Mouse (Mus musculus): ENCODE results near the gene Tpp1. TPM values are rescaled to one million over a fixed set of nuclear protein-coding genes. Genes with fewer than 3 reads are reported as not detected.
A peak's percentile ranks its signal among the peaks of the same experiment; 100 is the strongest.
"Not testable (repeated sequence)": the region's sequence is repeated elsewhere in the genome, so short reads cannot be mapped to it uniquely, and the experiment has no call there.

Gene Tpp1
- total RNA-seq, 2 experiments from 2014 or later: 30.7 to 35.0 TPM

GRCm38 (mm10) chr7:105736264-105736901 is 15.7 kb downstream of the Tpp1 start, which contains the start of gene Ilk:
TSS of gene Ilk (plus strand) at chr7:105736592.
- peak; percentile 94 for DNase-seq
- intact Hi-C loops (cut with DNase I; ENCODE audit: low total_unique reads): no loop called here

- DNase-seq; intact Hi-C loops (cut with DNase I; ENCODE audit: low total_unique reads): not testable (repeated sequence)
Observed at GRCm38 (mm10) chr7:105735464-105735863, 16.6 kb downstream of the Tpp1 start.

GRCm38 (mm10) chr7:105734826-105735225 is 17.2 kb downstream of the Tpp1 start:
- no peak for DNase-seq
- intact Hi-C loops (cut with DNase I; ENCODE audit: low total_unique reads): no loop called here

- intact Hi-C loops (cut with DNase I; ENCODE audit: low total_unique reads): no loop called here
- no peak for DNase-seq
Observed at GRCm38 (mm10) chr7:105733836-105734235, 18.2 kb downstream of the Tpp1 start.

GRCm38 (mm10) chr7:105728701-105729428 is 23.2 kb downstream of the Tpp1 start:
- intact Hi-C loops (cut with DNase I; ENCODE audit: low total_unique reads): no loop called here
- no peak for DNase-seq

- no peak for DNase-seq
- intact Hi-C loops (cut with DNase I; ENCODE audit: low total_unique reads): loop anchor here (2.0 kb wide), 1 partner anchor 92 kb away; no protein-coding TSS in a partner anchor
Observed at GRCm38 (mm10) chr7:105726980-105727325, 25.1 kb downstream of the Tpp1 start.

- no peak for DNase-seq
- intact Hi-C loops (cut with DNase I; ENCODE audit: low total_unique reads): loop anchor here (2.0 kb wide), 1 partner anchor 92 kb away; no protein-coding TSS in a partner anchor
Observed at GRCm38 (mm10) chr7:105726144-105726979, 25.7 kb downstream of the Tpp1 start.

- intact Hi-C loops (cut with DNase I; ENCODE audit: low total_unique reads): no loop called here
- DNase-seq: no peak
Observed at GRCm38 (mm10) chr7:105721916-105722315, 30.1 kb downstream of the Tpp1 start.

- DNase-seq: no peak
- intact Hi-C loops (cut with DNase I; ENCODE audit: low total_unique reads): no loop called here
Observed at GRCm38 (mm10) chr7:105715366-105715765, 36.7 kb downstream of the Tpp1 start.

GRCm38 (mm10) chr7:105708733-105709132 is 43.3 kb downstream of the Tpp1 start:
- DNase-seq: no peak
- intact Hi-C loops (cut with DNase I; ENCODE audit: low total_unique reads): no loop called here

- intact Hi-C loops (cut with DNase I; ENCODE audit: low total_unique reads): no loop called here
- DNase-seq: no peak
Observed at GRCm38 (mm10) chr7:105703816-105704215, 48.2 kb downstream of the Tpp1 start.

- intact Hi-C loops (cut with DNase I; ENCODE audit: low total_unique reads): no loop called here
- DNase-seq: no peak
Observed at GRCm38 (mm10) chr7:105703184-105703583, 48.9 kb downstream of the Tpp1 start.

Other genes with a start within 250 kb of the Tpp1 start
- gene Smpd1, start 197.9 kb downstream of the Tpp1 start, total RNA-seq (2021): 10 to 100 TPM; 43.7 to 44.1 TPM
- gene Apbb1, start 170.6 kb downstream of the Tpp1 start, total RNA-seq (2021): 10 to 100 TPM in 1 of 2 experiments, 1 to 10 TPM in 1; 8.9 to 10.1 TPM
- gene Hpx, start 152.1 kb downstream of the Tpp1 start, total RNA-seq (2021): not detected
- gene Trim3, start 118.7 kb downstream of the Tpp1 start, total RNA-seq (2021): 10 to 100 TPM; 14.3 to 16.4 TPM
- 10 to 100 TPM; 70.3 to 72.0 TPM for gene Timm10b, start 112.2 kb downstream of the Tpp1 start, total RNA-seq (2021)
- gene Arfip2, start 111.8 kb downstream of the Tpp1 start, total RNA-seq (2021): 10 to 100 TPM; 12.2 to 14.5 TPM
- gene Gm45799, start 111.7 kb downstream of the Tpp1 start, total RNA-seq (2021): 1 to 10 TPM; 1.1 to 2.4 TPM
- under 1 TPM; 0.55 to 0.57 TPM for gene Dnhd1, start 101.4 kb downstream of the Tpp1 start, total RNA-seq (2021)
- 10 to 100 TPM; 78.2 to 86.1 TPM for gene Ilk, start 15.6 kb downstream of the Tpp1 start, total RNA-seq (2021)
- 10 to 100 TPM in 1 of 2 experiments, 1 to 10 TPM in 1; 7.5 to 10.7 TPM for gene Rrp8, start 14.8 kb downstream of the Tpp1 start, total RNA-seq (2021)
- gene Taf10, start 7.9 kb downstream of the Tpp1 start, total RNA-seq (2021): 10 to 100 TPM; 75.4 to 76.3 TPM
- gene Dchs1, start 35.4 kb upstream of the Tpp1 start, total RNA-seq (2021): 10 to 100 TPM in 1 of 2 experiments, 1 to 10 TPM in 1; 9.2 to 14.2 TPM
- 100 to 1,000 TPM; 136 to 145 TPM for gene Mrpl17, start 58.9 kb upstream of the Tpp1 start, total RNA-seq (2021)
- 1 to 10 TPM; 1.7 to 2.4 TPM for gene Gm4070, start 201.7 kb upstream of the Tpp1 start, total RNA-seq (2021)